Mouse (Mus musculus): ENCODE results near the gene Rgs9.
A peak's percentile ranks its signal among the peaks of the same experiment; 100 is the strongest.

The Rgs9 gene

GRCm38 (mm10) chr11:109237796-109238195, 60.1 kb downstream of the Rgs9 start:
- DNase-seq: no peak

DNA sequence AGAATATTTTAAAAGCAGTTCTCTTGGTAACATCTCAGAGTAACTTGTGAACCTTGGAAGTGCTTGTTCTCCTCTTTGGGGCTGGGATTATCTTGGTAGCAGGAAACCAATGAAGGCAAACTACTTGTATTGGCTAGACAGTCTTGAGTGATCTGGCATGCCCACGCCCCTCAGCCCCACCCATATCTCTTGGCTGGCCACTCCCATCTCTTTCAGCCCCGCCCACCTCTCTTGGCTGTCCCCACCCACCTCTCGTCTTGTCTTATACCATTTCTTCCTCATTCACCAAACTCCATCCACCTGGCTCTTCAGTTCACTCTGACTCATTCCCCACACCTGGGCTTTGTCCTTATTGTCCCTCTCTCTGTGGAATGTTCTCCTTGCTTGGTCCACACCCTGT, 64.3 kb downstream of the Rgs9 start:
- no peak for DNase-seq

- no peak for DNase-seq
These were observed 65.1 kb downstream of the Rgs9 start for GRCm38 (mm10) chr11:109232811-109233210.

- DNase-seq: no peak
These were observed 70.8 kb downstream of the Rgs9 start for GRCm38 (mm10) chr11:109227139-109227538.

DNA sequence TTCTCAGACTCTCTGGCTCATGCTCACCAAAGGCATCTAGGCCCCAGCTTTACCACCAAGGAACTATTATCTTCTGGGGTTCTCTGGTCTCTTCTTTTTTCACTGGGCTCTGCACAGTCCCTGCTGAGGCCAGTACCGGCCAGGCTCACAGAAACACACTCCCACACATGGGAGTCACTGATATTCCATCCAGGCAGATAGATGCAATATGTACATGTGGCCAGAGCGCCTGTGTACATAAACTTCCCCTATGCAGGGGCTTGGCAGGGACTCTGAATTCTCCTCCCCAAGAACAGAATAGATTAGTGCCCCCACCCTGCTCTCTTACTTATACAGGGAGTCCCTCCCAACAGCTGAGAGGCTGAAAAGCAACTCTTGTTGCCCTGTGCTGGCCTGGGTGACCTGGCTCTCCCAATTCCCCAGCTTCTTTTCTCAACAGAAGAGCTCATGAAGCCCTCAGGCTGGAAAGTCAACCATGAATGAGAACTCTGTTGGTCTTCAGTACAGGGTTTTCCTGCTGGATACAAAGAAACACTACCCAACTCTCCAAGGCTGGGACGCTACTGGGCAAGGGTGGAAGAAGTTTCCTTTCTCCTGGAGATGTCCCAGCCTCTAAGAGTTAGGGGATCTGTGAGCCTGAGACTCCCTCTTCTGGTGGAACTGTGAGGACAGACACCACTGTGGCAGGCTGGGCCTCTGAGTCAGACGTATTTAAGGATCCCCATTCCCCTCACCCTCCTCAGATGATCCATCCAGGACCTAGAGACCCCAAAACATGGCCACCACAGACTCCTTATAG, 76.5 kb downstream of the Rgs9 start:
- peak in 1 of 2 experiments; percentile 48 for DNase-seq

DNA sequence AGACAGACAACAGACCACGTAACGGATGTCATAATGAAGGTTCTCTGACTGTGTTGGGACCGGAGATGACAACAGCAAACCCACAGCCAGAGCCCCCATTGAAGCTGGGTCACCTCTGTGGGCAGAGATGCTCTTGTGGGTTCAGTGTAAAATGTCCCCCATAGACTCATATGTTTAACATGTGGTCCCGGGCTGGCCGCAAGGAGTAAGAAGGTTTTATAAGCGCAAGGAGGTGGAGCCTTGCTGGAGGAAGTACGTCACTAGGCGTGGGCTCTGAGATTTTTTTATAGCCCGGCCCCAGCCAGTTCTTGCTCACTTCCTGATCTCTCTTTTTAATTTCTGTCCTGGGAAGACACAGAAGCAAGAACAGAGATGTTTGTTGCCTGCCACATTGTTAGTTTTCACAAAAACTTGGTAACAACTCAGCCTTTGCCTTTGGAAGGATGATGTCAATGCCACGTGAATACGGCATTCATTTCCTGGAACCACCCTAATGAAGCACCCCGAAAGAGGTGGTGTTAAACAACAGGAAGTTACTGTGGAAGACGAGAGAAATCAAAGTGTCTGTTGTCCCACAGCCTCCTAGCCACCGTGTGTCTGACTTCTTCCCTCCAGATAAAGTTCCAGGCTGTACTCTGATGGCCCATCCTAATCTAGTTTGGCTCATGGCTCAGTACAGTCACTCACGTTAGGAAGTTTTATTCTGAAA, 79.1 kb downstream of the Rgs9 start:
- DNase-seq: no peak

- no peak for DNase-seq
These were observed 79.9 kb downstream of the Rgs9 start for GRCm38 (mm10) chr11:109217827-109218536.

DNA sequence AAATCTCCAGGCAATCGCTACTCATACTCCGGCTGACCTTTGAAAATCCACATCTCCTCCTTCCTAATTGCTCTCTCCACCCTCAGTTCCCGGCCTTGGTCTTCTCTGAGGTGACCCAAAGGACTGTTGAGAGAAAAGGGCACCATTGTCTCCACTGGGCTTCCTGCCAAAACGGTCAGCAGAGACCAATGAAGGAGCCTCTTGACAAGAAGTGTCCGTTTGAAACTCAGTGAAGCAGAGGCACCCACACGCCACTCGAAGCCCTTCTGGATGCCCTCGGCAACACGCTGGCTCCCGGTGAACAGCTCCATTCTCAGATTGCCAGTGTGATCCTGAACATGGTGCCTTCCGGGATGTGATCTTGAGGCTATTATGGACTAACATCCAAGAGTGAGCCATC, 87.2 kb downstream of the Rgs9 start:
- peak; percentile 32 to 64 for DNase-seq

DNA sequence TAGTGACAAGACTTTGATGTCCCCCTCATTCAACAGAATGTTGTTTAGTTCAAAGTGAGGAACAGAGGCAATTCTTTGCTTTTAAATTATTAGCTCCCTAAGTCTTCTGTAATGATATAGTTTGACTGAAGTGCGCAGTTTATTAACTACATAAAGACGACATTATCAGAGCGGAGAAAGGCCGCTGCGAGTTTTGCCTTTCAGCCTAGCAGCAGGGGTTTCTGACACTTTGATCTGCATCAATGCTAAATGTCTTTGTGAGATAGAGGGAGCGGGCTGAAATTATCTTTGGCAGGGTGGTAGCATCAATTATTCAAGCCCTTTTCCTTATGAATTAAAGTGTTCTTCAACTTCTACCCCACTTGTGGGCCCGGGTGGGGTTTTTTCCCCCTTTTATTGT, 87.6 kb downstream of the Rgs9 start:
- no peak for DNase-seq

DNA sequence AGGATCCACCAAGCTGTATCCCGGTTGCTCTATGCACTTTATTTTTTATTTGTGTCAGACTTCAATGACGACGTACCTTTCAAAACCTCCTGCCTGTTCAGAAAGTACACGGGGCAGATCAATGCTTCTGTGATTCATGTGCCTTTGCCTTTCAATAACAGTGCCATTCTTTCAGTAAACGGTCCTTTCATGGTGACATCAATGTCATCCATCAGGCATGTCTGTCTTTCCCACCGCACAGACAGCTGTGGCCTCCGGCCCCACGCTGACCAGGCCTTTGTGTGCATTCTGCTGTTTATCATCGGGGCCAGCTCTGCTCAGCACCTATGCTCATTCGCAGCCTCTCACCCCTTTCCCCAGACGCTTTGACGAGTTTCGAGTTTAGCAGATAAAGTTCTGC, 91.2 kb downstream of the Rgs9 start:
- no peak for DNase-seq

DNA sequence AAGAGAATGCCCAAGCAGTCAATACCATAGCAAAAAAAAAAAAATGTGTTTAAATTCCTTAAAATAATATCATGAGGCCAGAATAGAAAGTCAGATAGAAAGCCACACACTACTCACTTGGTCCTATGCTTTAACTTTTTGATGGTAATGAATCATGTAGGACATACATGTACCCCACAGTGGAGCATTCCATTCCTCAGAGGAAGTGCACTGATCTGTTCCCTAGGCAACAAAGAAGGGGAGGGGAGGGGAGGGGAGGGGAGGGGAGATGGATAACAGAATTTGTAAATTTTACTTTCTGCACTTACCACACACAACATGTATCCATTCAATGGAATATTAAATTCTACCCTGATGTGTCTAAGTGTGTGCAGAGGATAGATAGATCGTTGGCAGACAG, 91.9 kb downstream of the Rgs9 start:
- no peak for DNase-seq

DNA sequence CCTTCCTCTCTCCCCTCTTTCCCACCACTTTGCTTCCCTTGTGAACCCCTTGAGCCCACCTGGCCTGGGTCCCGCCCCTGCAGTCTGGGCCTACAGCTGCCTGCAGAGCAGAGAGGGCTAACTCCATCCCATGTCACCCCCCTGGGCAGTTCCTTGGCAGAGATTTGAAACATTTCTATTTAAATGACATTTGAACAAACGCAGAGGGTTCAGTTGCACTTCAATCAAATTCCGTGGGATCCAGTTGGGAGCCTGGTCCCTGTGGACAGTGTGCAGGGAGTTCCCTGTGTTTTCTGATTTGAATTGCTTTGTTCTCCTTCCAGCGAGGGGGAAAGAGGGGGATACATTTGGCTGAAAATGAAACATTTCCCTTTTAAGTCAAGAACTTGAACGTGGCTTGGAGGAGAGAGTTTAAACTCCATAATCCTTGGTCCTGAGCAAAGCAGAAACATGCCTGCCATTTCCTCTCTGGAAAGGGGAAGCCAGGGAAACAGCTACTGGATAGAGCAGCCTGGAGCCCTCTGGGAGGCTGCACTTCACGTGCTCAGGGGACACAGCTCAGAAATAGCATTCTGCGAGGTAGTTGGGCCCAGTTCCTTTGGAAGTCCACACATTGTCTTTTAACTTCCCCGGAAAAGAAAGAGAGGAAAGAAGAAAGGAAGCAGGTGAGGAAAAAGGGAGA, 98.2 kb downstream of the Rgs9 start:
- DNase-seq: peak; percentile 15 to 38

DNA sequence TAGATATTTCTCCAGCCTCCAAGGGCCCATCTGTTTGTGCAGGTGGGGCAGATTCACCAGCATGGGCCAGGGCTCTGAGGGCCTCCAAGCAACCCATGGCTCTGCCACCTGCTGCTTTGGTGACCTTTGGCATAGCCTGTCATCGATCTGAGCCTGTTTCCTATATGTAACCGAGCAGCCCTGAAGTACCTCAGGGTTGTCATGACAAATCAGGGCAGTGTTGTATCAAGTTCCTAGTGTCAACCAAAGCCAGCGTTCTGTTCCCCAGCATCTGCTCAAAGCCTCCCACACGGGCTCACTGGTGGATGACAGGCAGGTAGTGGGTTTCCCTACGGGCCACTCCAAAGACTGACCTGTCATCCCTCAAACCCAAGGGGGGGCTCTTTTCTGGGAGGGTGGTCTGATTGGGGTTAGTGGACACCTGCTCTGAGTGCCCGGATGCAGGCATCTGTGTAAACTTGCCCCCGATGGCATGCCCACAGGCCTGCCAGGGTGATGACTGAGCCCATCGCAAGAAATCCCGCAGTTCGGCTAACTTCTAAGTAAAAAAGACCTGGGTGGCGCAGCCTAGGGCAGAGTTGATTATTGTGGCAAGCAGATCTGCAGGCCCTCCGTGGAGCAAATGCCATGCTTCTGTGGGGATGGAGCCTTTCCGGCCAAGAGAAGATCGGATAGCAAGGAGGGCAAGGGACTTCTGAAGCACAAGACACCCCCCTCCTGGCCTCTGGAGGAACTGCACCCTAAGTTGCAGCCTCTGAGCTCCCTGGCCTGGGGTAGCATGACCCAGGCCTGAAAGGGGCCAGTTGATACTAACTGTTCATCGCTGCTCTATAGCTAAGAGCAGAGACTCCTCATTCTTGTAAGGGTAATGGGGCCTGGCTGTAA, 105.0 kb downstream of the Rgs9 start:
- DNase-seq: peak; percentile 79 to 82

- no peak for DNase-seq
These were observed 109.7 kb downstream of the Rgs9 start for GRCm38 (mm10) chr11:109188235-109188634.

DNA sequence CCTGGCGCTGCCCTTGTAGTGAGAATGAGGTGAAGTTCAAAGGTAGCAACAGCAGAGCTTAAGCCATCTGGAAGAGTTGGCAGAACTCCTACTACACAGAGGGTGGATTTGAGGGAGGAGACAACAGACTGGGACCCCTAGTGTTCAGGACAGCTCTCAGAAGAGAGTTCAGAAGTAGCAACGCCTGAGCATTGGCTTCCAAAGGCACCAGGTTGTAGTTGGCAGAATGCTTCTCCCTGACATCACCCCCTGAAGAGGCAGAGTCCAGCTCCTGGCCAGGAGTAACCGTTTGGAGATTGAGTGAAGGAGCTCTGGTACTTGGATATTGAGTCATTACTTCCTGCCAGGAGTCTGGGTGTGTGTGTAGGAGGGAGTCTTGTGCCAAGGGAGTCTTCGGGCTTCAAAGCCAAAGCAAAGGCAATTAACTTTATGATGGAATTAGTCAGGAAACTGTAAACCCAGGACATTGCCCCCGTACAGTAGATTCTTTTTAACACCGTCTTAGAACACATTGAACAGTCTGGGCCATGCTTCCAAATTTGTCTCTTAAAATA, 110.2 kb downstream of the Rgs9 start:
- no peak for DNase-seq

GRCm38 (mm10) chr11:109181118-109181517, 116.8 kb downstream of the Rgs9 start:
- DNase-seq: no peak

GRCm38 (mm10) chr11:109180290-109180689, 117.6 kb downstream of the Rgs9 start:
- peak; percentile 52 to 80 for DNase-seq

- peak; percentile 39 to 43 for DNase-seq
These were observed 119.0 kb downstream of the Rgs9 start for GRCm38 (mm10) chr11:109178788-109179518.

GRCm38 (mm10) chr11:109175376-109175969, 122.5 kb downstream of the Rgs9 start:
- DNase-seq: peak; percentile 78 to 93

All from lung, postnatal 4 days (tissue).